Mouse (Mus musculus) cortical plate, adult 2 months (tissue): ENCODE data around the gene Gucy2f.

Experiments
- CTCF ChIP-seq: fragments of 200-500 bp; IDR thresholded peaks from 2 replicates; pipeline ENCODE4 v1.5.1; 2011; ENCODE audit warnings: mild to moderate bottlenecking, control low read depth, low read length; ENCODE audit not compliant: insufficient read depth; ENCODE audit errors: extremely low read depth
- POLR2A ChIP-seq: fragments of 200-500 bp; IDR thresholded peaks from 2 replicates; pipeline ENCODE4 v1.6.1; 2011; ENCODE audit warnings: mild to moderate bottlenecking, low read length, control low read depth; ENCODE audit not compliant: insufficient read depth; ENCODE audit errors: extremely low read depth

GRCm38 (mm10) chrX:142226542-142226941 lies 29.8 kb upstream of the Gucy2f start, which contains the start of gene Nxt2:
- TF ChIP-seq POLR2A (no peak), CTCF (no peak)
